Mouse (Mus musculus): ENCODE measurements around the gene Gm17428. TPM values are rescaled to one million over a fixed set of nuclear protein-coding genes. Genes with fewer than 3 reads are reported as not detected.

The Gm17428 gene
- polyA plus RNA-seq, 1 experiment from 2014 or later: not detected

GRCm38 (mm10) chr14:55005506-55005905, 28.8 kb downstream of the Gm17428 start:
- no peaks in the 10 kb centered on the region for H3K36me3 ChIP-seq (ENCODE audit: insufficient read depth, low read length)
- H3K9me3 ChIP-seq (ENCODE audit: low read length): no peaks in the 10 kb centered on the region
- 72% methylated on average over 2 of the region's 2 CpGs for WGBS
- no peak for ATAC-seq (ENCODE audit: low FRiP score, low TSS enrichment)
- no peaks in the 10 kb centered on the region for H3K27me3 ChIP-seq (ENCODE audit: insufficient read depth, low read length)
- peaks cover 19% of the 10 kb centered on the region for H3K4me1 ChIP-seq (ENCODE audit: insufficient read depth, low read length)
- no peak overlapping the region for H3K4me3 ChIP-seq (ENCODE audit: low read length)
- no peak overlapping the region for H3K4me2 ChIP-seq (replicated peaks; ENCODE audit: low read depth, low read length)
- no peak overlapping the region for H3K27ac ChIP-seq (ENCODE audit: low read length)
- H3K9ac ChIP-seq (replicated peaks; ENCODE audit: low read length): no peak overlapping the region

GRCm38 (mm10) chr14:55005967-55006366, 29.2 kb downstream of the Gm17428 start:
- Histone ChIP-seq H3K4me3 (ENCODE audit: low read length) (no peak overlapping the region), H3K9ac (replicated peaks; ENCODE audit: low read length) (no peak overlapping the region), H3K27me3 (ENCODE audit: insufficient read depth, low read length) (no peaks in the 10 kb centered on the region), H3K9me3 (ENCODE audit: low read length) (no peaks in the 10 kb centered on the region; the same call in 1 of the 2 replicates), H3K4me1 (ENCODE audit: insufficient read depth, low read length) (peaks cover 19% of the 10 kb centered on the region), H3K27ac (ENCODE audit: low read length) (no peak overlapping the region), H3K36me3 (ENCODE audit: insufficient read depth, low read length) (no peaks in the 10 kb centered on the region), H3K4me2 (replicated peaks; ENCODE audit: low read depth, low read length) (no peak overlapping the region)
- no peak for ATAC-seq (ENCODE audit: low FRiP score, low TSS enrichment)
- 87% methylated on average over 8 of the region's 8 CpGs for WGBS

- WGBS: 67% methylated on average over 3 of the region's 3 CpGs
- Histone ChIP-seq H3K4me3 (ENCODE audit: low read length) (no peak overlapping the region), H3K36me3 (ENCODE audit: insufficient read depth, low read length) (no peaks in the 10 kb centered on the region), H3K4me1 (ENCODE audit: insufficient read depth, low read length) (peaks cover 19% of the 10 kb centered on the region), H3K4me2 (replicated peaks; ENCODE audit: low read depth, low read length) (no peak overlapping the region), H3K9me3 (ENCODE audit: low read length) (no peaks in the 10 kb centered on the region; the same call in 1 of the 2 replicates), H3K27me3 (ENCODE audit: insufficient read depth, low read length) (no peaks in the 10 kb centered on the region), H3K27ac (ENCODE audit: low read length) (no peak overlapping the region), H3K9ac (replicated peaks; ENCODE audit: low read length) (no peak overlapping the region)
- ATAC-seq (ENCODE audit: low FRiP score, low TSS enrichment): no peak
Observed at GRCm38 (mm10) chr14:55006541-55006940, 29.8 kb downstream of the Gm17428 start.

DNA sequence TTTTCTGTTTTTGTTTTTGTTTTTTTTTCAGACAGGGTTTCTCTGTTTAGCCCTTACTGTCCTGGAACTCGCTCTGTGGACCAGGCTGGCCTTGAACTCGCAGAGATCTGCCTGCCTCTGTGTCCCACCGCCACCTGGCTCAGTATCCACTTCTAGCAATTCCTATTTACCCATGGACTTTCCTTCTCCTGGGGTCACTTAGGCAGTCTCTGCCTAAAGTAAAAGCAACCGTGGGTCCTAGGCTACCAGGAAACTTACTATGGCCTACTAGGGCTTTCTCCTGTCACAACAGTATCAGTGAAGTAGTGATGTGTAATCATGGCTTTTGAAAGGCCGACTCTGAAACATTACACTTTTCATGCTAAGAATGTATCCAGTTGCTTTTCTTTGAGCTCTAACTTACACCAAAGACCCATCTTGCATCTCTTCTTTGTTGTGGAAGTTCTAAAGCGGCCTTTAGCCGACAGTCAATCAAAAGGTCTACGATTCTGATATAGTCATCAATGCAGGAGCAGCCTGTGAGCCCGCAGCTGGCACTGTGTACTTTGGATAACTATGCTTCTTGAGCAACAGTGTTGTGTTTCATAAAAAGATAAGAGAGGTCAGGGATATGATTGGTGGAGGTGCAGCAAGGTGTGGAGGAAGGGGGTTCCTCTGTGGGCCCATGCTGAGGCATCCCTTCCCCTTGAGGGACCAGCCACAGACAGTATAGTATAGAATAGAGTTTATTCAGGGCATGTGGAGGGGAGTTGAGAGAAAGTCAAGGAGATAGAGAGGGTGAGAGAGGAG, 30.6 kb downstream of the Gm17428 start:
- Histone ChIP-seq H3K4me1 (ENCODE audit: insufficient read depth, low read length) (peaks cover 15% of the 10 kb centered on the region), H3K27ac (ENCODE audit: low read length) (no peak overlapping the region), H3K36me3 (ENCODE audit: insufficient read depth, low read length) (no peaks in the 10 kb centered on the region), H3K9ac (replicated peaks; ENCODE audit: low read length) (no peak overlapping the region), H3K4me3 (ENCODE audit: low read length) (no peak overlapping the region), H3K9me3 (ENCODE audit: low read length) (no peaks in the 10 kb centered on the region; the same call in 1 of the 2 replicates), H3K4me2 (replicated peaks; ENCODE audit: low read depth, low read length) (no peak overlapping the region), H3K27me3 (ENCODE audit: insufficient read depth, low read length) (no peaks in the 10 kb centered on the region)
- no peak for ATAC-seq (ENCODE audit: low FRiP score, low TSS enrichment)
- WGBS: 86% methylated on average over 9 of the region's 9 CpGs

- Histone ChIP-seq H3K36me3 (ENCODE audit: insufficient read depth, low read length) (no peaks in the 10 kb centered on the region), H3K9ac (replicated peaks; ENCODE audit: low read length) (no peak overlapping the region), H3K4me3 (ENCODE audit: low read length) (no peak overlapping the region), H3K27me3 (ENCODE audit: insufficient read depth, low read length) (no peaks in the 10 kb centered on the region), H3K4me1 (ENCODE audit: insufficient read depth, low read length) (peaks cover 6% of the 10 kb centered on the region; the same call in 1 of the 2 replicates), H3K4me2 (replicated peaks; ENCODE audit: low read depth, low read length) (no peak overlapping the region), H3K9me3 (ENCODE audit: low read length) (no peaks in the 10 kb centered on the region; the same call in 1 of the 2 replicates), H3K27ac (ENCODE audit: low read length) (no peak overlapping the region)
- ATAC-seq (ENCODE audit: low FRiP score, low TSS enrichment): no peak
- 75% methylated on average over 8 of the region's 8 CpGs for WGBS
Observed at GRCm38 (mm10) chr14:55008417-55008816, 31.7 kb downstream of the Gm17428 start.

GRCm38 (mm10) chr14:55011116-55011515, 34.4 kb downstream of the Gm17428 start:
- ATAC-seq (ENCODE audit: low FRiP score, low TSS enrichment): no peak
- 68% methylated on average over 4 of the region's 4 CpGs for WGBS

DNA sequence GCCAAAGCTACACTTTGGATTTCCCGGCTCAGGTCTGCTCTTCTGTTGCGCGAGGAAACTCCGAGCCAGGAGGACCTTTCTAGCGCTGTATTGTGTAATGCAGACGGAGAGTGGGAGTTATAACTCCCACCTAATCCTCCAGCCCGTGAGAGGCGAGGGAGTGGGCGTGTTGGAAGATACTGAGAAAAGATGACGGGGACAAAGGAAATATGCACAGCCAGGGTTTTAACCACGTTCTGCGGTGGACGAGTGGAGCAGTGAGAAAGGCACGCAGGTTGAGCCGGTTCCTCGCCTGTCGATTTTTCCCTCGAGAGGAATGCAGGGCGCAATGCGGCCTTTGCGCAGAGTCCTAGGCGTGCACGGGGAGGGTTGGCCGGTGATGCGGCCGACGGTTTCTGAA, 37.9 kb downstream of the Gm17428 start:
- under 1% methylated on average over 27 of the region's 27 CpGs for WGBS
- peak overlapping the region; percentile 85 for H3K9ac ChIP-seq (replicated peaks; ENCODE audit: low read length)
- H3K4me2 ChIP-seq (replicated peaks; ENCODE audit: low read depth, low read length): peak overlapping the region; percentile 82

More at GRCm38 (mm10) chr14:55011116-55011515, 34.4 kb downstream of the Gm17428 start:
- no peaks in the 10 kb centered on the region for H3K4me1 ChIP-seq (ENCODE audit: insufficient read depth, low read length)
- no peaks in the 10 kb centered on the region; the same call in 1 of the 2 replicates for H3K9me3 ChIP-seq (ENCODE audit: low read length)
- no peaks in the 10 kb centered on the region for H3K27me3 ChIP-seq (ENCODE audit: insufficient read depth, low read length)
- H3K36me3 ChIP-seq (ENCODE audit: insufficient read depth, low read length): no peaks in the 10 kb centered on the region
- no peak overlapping the region for H3K4me3 ChIP-seq (ENCODE audit: low read length)
- no peak overlapping the region for H3K9ac ChIP-seq (replicated peaks; ENCODE audit: low read length)
- H3K4me2 ChIP-seq (replicated peaks; ENCODE audit: low read depth, low read length): no peak overlapping the region
- H3K27ac ChIP-seq (ENCODE audit: low read length): no peak overlapping the region

GRCm38 (mm10) chr14:55014991-55015766, 38.4 kb downstream of the Gm17428 start, which contains the start of gene Ngdn:
Gene Ngdn (plus strand): TSS chr14:55015454.
- Histone ChIP-seq H3K4me2 (replicated peaks; ENCODE audit: low read depth, low read length) (peak within 1 kb of the TSS; percentile 84), H3K27me3 (ENCODE audit: insufficient read depth, low read length) (no peaks in the 10 kb centered on the region), H3K4me3 (ENCODE audit: low read length) (peak within 1 kb of the TSS; percentile 89), H3K9ac (replicated peaks; ENCODE audit: low read length) (peak within 1 kb of the TSS; percentile 85), H3K27ac (ENCODE audit: low read length) (peak within 1 kb of the TSS; percentile 97), H3K9me3 (ENCODE audit: low read length) (no peaks in the 10 kb centered on the region; the same call in 1 of the 2 replicates), H3K36me3 (ENCODE audit: insufficient read depth, low read length) (peaks cover 13% of the 10 kb centered on the region; the same call in 1 of the 2 replicates), H3K4me1 (ENCODE audit: insufficient read depth, low read length) (no peaks in the 10 kb centered on the region; the same call in 1 of the 2 replicates)
- under 1% methylated on average over 36 of the region's 36 CpGs for WGBS
- peak; percentile 96 for ATAC-seq (ENCODE audit: low FRiP score, low TSS enrichment)

More for the DNA sequence above, 37.9 kb downstream of the Gm17428 start:
- Histone ChIP-seq H3K4me3 (ENCODE audit: low read length) (peak overlapping the region; percentile 89), H3K9me3 (ENCODE audit: low read length) (no peaks in the 10 kb centered on the region; the same call in 1 of the 2 replicates), H3K4me1 (ENCODE audit: insufficient read depth, low read length) (no peaks in the 10 kb centered on the region; the same call in 1 of the 2 replicates), H3K27me3 (ENCODE audit: insufficient read depth, low read length) (no peaks in the 10 kb centered on the region), H3K27ac (ENCODE audit: low read length) (peak overlapping the region; percentile 97), H3K36me3 (ENCODE audit: insufficient read depth, low read length) (peaks cover 11% of the 10 kb centered on the region; the same call in 1 of the 2 replicates)
- peak; percentile 71 for ATAC-seq (ENCODE audit: low FRiP score, low TSS enrichment)

GRCm38 (mm10) chr14:55015767-55016111, 39.0 kb downstream of the Gm17428 start:
- Histone ChIP-seq H3K4me1 (ENCODE audit: insufficient read depth, low read length) (no peaks in the 10 kb centered on the region; the same call in 1 of the 2 replicates), H3K4me3 (ENCODE audit: low read length) (peak overlapping the region; percentile 89), H3K27ac (ENCODE audit: low read length) (peak overlapping the region; percentile 82), H3K9ac (replicated peaks; ENCODE audit: low read length) (peak overlapping the region; percentile 84), H3K36me3 (ENCODE audit: insufficient read depth, low read length) (peaks cover 18% of the 10 kb centered on the region; the same call in 1 of the 2 replicates), H3K9me3 (ENCODE audit: low read length) (no peaks in the 10 kb centered on the region; the same call in 1 of the 2 replicates), H3K4me2 (replicated peaks; ENCODE audit: low read depth, low read length) (peak overlapping the region; percentile 84), H3K27me3 (ENCODE audit: insufficient read depth, low read length) (no peaks in the 10 kb centered on the region)
- under 1% methylated on average over 17 of the region's 17 CpGs for WGBS
- ATAC-seq (ENCODE audit: low FRiP score, low TSS enrichment): no peak
